Mouse (Mus musculus): ENCODE data around the gene Fgfr2. TPM values are rescaled to one million over a fixed set of nuclear protein-coding genes. Genes with fewer than 3 reads are reported as not detected.
A peak's percentile ranks its signal among the peaks of the same experiment; 100 is the strongest.

The Fgfr2 gene
- polyA plus RNA-seq, 1 experiment from 2014 or later, result 20.3 TPM

GRCm38 (mm10) chr7:130754790-130755189 lies 2368.4 kb downstream of the Fgfr2 start:
- Histone ChIP-seq H3K9ac (ENCODE audit: low read length) (no peak overlapping the region), H3K9me3 (replicated peaks; ENCODE audit: control insufficient read depth, low read length) (no peaks in the 10 kb centered on the region), H3K4me3 (ENCODE audit: low read length) (no peak overlapping the region), H3K27me3 (ENCODE audit: control insufficient read depth, insufficient read depth, low read length) (no peaks in the 10 kb centered on the region), H3K36me3 (ENCODE audit: control insufficient read depth, insufficient read depth) (peaks cover 36% of the 10 kb centered on the region), H3K27ac (ENCODE audit: low read length) (no peak overlapping the region), H3K4me2 (ENCODE audit: low read depth, low read length) (no peak overlapping the region), H3K4me1 (ENCODE audit: control insufficient read depth, insufficient read depth, low read length) (peaks cover 29% of the 10 kb centered on the region)
- ATAC-seq (replicated peaks; ENCODE audit: extremely low read depth, insufficient read depth, low FRiP score), result peak; percentile 69; the same call in 1 of the 2 replicates
- 75% methylated on average over 2 of the region's 2 CpGs for WGBS

DNA sequence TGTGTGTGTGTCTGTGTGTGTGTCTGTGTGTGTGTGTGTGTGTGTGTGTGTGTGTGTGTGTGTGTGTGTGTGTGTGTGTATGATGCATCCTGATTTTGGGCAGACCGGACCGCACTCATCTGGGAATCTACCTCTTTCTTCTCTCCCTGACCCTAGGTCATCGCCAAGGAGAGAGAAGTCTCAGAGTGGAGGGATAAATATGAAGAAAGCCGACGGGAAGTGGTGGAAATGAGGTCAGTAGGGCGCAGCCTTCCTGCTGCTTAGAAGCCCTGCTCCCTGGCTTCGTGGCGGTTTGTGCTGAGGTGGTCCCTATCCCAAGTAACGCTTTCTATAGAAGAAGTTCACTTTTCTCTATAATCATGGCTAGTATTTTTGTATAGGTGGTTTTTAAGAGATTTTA lies 2371.5 kb downstream of the Fgfr2 start:
- 79% methylated on average over 9 of the region's 9 CpGs for WGBS
- no peak for ATAC-seq (replicated peaks; ENCODE audit: extremely low read depth, insufficient read depth, low FRiP score)
- Histone ChIP-seq H3K9me3 (replicated peaks; ENCODE audit: control insufficient read depth, low read length) (no peaks in the 10 kb centered on the region), H3K4me1 (ENCODE audit: control insufficient read depth, insufficient read depth, low read length) (peaks cover 28% of the 10 kb centered on the region), H3K4me2 (ENCODE audit: low read depth, low read length) (no peak overlapping the region), H3K27me3 (ENCODE audit: control insufficient read depth, insufficient read depth, low read length) (no peaks in the 10 kb centered on the region), H3K36me3 (ENCODE audit: control insufficient read depth, insufficient read depth) (peaks cover 36% of the 10 kb centered on the region), H3K9ac (ENCODE audit: low read length) (no peak overlapping the region), H3K27ac (ENCODE audit: low read length) (no peak overlapping the region), H3K4me3 (ENCODE audit: low read length) (no peak overlapping the region)

DNA sequence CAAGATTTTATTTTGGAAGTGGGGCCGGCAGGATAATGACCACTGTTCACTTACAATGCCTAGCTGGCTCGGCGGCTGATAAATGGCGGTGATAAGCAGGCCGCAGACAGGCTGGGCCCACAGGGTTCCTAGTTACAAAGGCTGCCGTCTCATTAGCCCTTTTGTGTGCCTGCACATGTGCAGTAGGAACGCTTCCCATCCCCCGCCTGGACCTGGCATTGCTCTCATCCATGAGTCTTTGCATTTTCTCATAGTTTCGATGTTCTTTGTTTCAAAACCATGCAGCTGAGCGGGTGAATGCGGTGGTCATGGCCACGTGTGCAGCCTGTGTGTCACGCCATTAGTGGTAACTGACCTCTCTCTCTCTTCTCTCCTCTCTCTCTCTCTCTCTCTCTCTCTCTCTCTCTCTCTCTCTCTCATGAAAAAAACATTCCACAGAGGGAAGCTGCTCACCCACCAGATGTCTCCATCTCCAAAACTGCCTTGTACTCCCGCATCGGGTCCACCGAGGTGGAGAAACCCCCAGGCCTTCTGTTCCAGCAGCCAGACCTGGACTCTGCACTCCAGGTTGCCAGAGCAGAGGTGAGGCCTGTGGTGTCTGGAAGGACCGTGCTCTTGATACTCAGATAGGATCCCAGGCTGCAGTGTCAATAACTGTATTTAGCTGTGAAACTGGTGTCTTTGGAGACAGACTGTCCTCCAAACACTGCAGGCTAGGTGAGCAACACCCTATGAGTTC lies 2372.2 kb downstream of the Fgfr2 start:
- no peak overlapping the region for H3K4me3 ChIP-seq (ENCODE audit: low read length)
- 50% methylated on average over 17 of the region's 17 CpGs for WGBS
- no peaks in the 10 kb centered on the region for H3K27me3 ChIP-seq (ENCODE audit: control insufficient read depth, insufficient read depth, low read length)
- H3K9ac ChIP-seq (ENCODE audit: low read length), result no peak overlapping the region
- no peak overlapping the region for H3K4me2 ChIP-seq (ENCODE audit: low read depth, low read length)
- H3K4me1 ChIP-seq (ENCODE audit: control insufficient read depth, insufficient read depth, low read length), result peaks cover 20% of the 10 kb centered on the region
- ATAC-seq (replicated peaks; ENCODE audit: extremely low read depth, insufficient read depth, low FRiP score), result no peak
- H3K27ac ChIP-seq (ENCODE audit: low read length), result no peak overlapping the region
- no peaks in the 10 kb centered on the region for H3K9me3 ChIP-seq (replicated peaks; ENCODE audit: control insufficient read depth, low read length)
- H3K36me3 ChIP-seq (ENCODE audit: control insufficient read depth, insufficient read depth), result peaks cover 43% of the 10 kb centered on the region

DNA sequence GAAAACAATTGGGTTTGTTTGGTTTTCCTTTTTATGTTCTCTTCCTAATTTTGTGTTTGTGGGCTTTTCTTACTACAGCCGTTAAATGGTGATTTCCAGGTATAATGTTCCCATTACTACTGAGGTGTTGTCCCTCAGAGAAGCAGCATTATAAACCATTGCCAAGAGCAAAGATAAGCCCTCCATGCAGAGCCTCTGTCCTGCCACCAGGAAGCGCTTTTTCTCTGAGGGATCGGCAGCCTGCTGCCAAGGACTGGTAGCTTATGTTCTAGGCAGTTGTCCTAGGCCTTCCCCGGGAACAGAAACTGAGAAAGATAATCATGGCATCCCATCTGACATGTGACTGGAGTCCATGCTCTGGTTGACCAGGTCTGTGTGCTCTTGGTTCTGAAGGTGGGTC lies 2374.0 kb downstream of the Fgfr2 start:
- Histone ChIP-seq H3K27me3 (ENCODE audit: control insufficient read depth, insufficient read depth, low read length) (no peaks in the 10 kb centered on the region), H3K4me3 (ENCODE audit: low read length) (no peak overlapping the region), H3K9me3 (replicated peaks; ENCODE audit: control insufficient read depth, low read length) (no peaks in the 10 kb centered on the region), H3K36me3 (ENCODE audit: control insufficient read depth, insufficient read depth) (peaks cover 53% of the 10 kb centered on the region), H3K27ac (ENCODE audit: low read length) (no peak overlapping the region), H3K4me1 (ENCODE audit: control insufficient read depth, insufficient read depth, low read length) (peaks cover 10% of the 10 kb centered on the region), H3K9ac (ENCODE audit: low read length) (no peak overlapping the region), H3K4me2 (ENCODE audit: low read depth, low read length) (no peak overlapping the region)
- no peak for ATAC-seq (replicated peaks; ENCODE audit: extremely low read depth, insufficient read depth, low FRiP score)
- 71% methylated on average over 4 of the region's 4 CpGs for WGBS

DNA sequence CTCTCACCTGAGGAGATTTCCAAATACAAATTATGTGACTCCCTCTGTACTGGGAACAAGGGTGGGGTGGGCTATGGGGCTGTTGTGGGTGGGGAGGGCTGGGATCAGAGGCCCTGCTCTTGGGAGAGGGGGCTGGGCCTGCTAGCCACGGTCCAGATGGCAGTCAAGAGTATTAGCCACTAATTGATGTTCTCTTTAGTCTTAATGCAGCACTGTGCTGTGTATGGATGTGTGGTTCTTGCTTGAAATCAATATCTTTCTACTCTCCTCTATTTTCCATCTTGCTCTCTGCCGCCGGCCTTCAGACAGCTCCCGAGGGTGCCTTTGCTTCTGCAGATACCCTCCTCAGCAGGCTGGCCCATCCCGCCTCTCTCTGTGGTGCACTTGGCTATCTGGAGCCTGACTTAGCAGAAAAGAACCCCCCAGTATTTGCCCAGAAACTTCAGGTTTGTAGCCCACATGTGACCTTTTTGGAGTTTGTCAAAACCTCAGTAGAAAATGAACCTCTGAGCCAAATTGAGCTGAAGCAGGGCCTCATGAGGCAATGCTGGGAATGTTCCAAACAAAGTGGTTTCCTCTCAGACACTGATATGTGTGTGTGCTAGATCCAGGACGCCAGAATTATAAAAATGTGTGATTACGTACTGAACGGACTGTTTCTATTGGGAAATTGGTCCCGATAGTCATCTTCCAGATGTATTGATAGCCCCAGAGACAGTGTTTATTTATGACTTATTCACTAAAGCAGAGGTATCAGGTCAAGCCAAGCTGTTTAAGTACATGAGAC lies 2379.7 kb downstream of the Fgfr2 start:
- no peak overlapping the region for H3K4me2 ChIP-seq (ENCODE audit: low read depth, low read length)
- H3K9me3 ChIP-seq (replicated peaks; ENCODE audit: control insufficient read depth, low read length), result no peaks in the 10 kb centered on the region
- ATAC-seq (replicated peaks; ENCODE audit: extremely low read depth, insufficient read depth, low FRiP score), result no peak
- peaks cover 73% of the 10 kb centered on the region for H3K36me3 ChIP-seq (ENCODE audit: control insufficient read depth, insufficient read depth)
- H3K9ac ChIP-seq (ENCODE audit: low read length), result no peak overlapping the region
- 0 out of 2 replicates have a peak overlapping the region, but pooled peaks have one; percentile 20 for H3K27ac ChIP-seq (ENCODE audit: low read length)
- WGBS, result 67% methylated on average over 9 of the region's 9 CpGs
- H3K4me3 ChIP-seq (ENCODE audit: low read length), result no peak overlapping the region
- peaks cover 9% of the 10 kb centered on the region for H3K4me1 ChIP-seq (ENCODE audit: control insufficient read depth, insufficient read depth, low read length)
- no peaks in the 10 kb centered on the region for H3K27me3 ChIP-seq (ENCODE audit: control insufficient read depth, insufficient read depth, low read length)

DNA sequence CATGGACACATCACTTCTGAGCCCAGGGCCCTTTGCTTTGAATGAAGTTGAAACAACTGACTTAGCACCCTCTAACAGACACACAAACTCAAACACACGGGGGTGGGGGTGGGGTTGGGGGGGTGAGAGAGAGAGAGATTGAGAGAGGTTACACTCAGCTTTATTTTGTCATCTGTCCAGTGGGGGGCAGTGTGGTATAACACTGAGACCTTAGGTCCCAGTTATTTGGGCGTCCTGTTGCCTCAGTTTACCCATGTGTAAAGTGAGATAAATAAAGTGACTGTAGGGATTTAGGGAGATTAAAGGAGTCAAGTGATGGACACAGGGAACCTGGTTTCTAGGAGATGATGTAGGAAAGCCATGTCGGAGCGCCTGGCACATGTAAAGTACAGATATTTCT lies 2382.1 kb downstream of the Fgfr2 start:
- Histone ChIP-seq H3K4me1 (ENCODE audit: control insufficient read depth, insufficient read depth, low read length) (peaks cover 11% of the 10 kb centered on the region), H3K27ac (ENCODE audit: low read length) (no peak overlapping the region), H3K9me3 (replicated peaks; ENCODE audit: control insufficient read depth, low read length) (no peaks in the 10 kb centered on the region), H3K36me3 (ENCODE audit: control insufficient read depth, insufficient read depth) (peaks cover 73% of the 10 kb centered on the region), H3K9ac (ENCODE audit: low read length) (no peak overlapping the region), H3K4me2 (ENCODE audit: low read depth, low read length) (no peak overlapping the region), H3K4me3 (ENCODE audit: low read length) (no peak overlapping the region), H3K27me3 (ENCODE audit: control insufficient read depth, insufficient read depth, low read length) (no peaks in the 10 kb centered on the region)
- ATAC-seq (replicated peaks; ENCODE audit: extremely low read depth, insufficient read depth, low FRiP score), result no peak
- 73% methylated on average over 4 of the region's 4 CpGs for WGBS

DNA sequence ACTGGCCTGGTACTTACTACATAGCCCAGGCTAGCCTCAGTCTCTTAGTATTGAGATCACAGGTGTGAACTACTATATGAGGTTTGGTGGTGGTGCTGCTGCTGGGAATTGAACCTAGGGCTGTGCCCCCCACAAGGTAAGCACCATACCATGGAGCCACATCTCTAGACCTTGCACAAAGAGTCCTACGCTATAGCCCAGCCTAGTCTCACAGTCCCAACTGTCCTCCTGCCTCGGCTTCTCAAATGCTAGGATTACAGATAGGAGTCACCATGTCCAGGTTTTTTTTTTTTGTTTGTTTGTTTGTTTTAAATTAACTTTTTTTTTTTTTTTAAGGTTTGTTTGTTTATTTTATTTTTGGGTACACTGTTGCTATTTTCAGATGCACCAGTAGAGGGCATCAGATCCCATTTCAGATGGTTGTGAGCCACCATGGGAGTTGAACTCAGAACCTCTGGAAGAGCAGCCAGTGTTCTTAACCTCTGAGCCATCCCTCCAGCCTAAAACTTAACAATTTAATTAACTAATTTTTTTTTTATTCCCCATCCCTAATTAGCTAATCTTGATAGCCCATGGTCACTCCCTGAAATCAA lies 2388.9 kb downstream of the Fgfr2 start:
- Histone ChIP-seq H3K4me2 (ENCODE audit: low read depth, low read length) (no peak overlapping the region), H3K27ac (ENCODE audit: low read length) (no peak overlapping the region), H3K9ac (ENCODE audit: low read length) (no peak overlapping the region), H3K9me3 (replicated peaks; ENCODE audit: control insufficient read depth, low read length) (no peaks in the 10 kb centered on the region), H3K27me3 (ENCODE audit: control insufficient read depth, insufficient read depth, low read length) (no peaks in the 10 kb centered on the region), H3K4me1 (ENCODE audit: control insufficient read depth, insufficient read depth, low read length) (peaks cover 3% of the 10 kb centered on the region; the same call in 1 of the 2 replicates), H3K4me3 (ENCODE audit: low read length) (no peak overlapping the region), H3K36me3 (ENCODE audit: control insufficient read depth, insufficient read depth) (peaks cover 42% of the 10 kb centered on the region)
- no peak for ATAC-seq (replicated peaks; ENCODE audit: extremely low read depth, insufficient read depth, low FRiP score)
- 91% methylated on average over 2 of the region's 2 CpGs for WGBS

DNA sequence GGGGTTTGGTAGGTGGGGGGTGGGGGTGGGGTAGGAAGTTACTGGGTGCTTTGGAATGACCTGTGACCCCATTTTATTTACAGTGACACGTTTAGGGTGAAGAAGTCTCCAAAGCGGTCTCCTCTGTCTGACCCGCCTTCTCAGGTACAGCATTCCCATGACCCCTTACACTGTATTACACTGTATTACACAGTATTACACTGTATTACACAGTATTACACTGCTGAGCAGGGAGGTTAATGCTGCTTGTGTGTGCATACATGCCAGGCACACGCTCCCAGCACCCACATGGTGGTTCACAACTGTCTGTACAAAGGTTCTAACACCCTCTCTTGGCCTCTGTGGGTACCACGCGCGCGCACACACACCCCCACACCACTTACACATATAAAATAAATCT lies 2389.7 kb downstream of the Fgfr2 start:
- H3K27me3 ChIP-seq (ENCODE audit: control insufficient read depth, insufficient read depth, low read length), result no peaks in the 10 kb centered on the region
- no peak overlapping the region for H3K27ac ChIP-seq (ENCODE audit: low read length)
- no peak overlapping the region for H3K4me3 ChIP-seq (ENCODE audit: low read length)
- no peak overlapping the region for H3K4me2 ChIP-seq (ENCODE audit: low read depth, low read length)
- H3K9ac ChIP-seq (ENCODE audit: low read length), result no peak overlapping the region
- H3K4me1 ChIP-seq (ENCODE audit: control insufficient read depth, insufficient read depth, low read length), result peaks cover 2% of the 10 kb centered on the region; the same call in 1 of the 2 replicates
- WGBS, result 92% methylated on average over 8 of the region's 8 CpGs
- H3K36me3 ChIP-seq (ENCODE audit: control insufficient read depth, insufficient read depth), result peaks cover 43% of the 10 kb centered on the region
- no peaks in the 10 kb centered on the region for H3K9me3 ChIP-seq (replicated peaks; ENCODE audit: control insufficient read depth, low read length)
- ATAC-seq (replicated peaks; ENCODE audit: extremely low read depth, insufficient read depth, low FRiP score), result no peak

- no peak for ATAC-seq (replicated peaks; ENCODE audit: extremely low read depth, insufficient read depth, low FRiP score)
- H3K36me3 ChIP-seq (ENCODE audit: control insufficient read depth, insufficient read depth), result peaks cover 43% of the 10 kb centered on the region
- no peaks in the 10 kb centered on the region for H3K27me3 ChIP-seq (ENCODE audit: control insufficient read depth, insufficient read depth, low read length)
- H3K9me3 ChIP-seq (replicated peaks; ENCODE audit: control insufficient read depth, low read length), result no peaks in the 10 kb centered on the region
- no peak overlapping the region for H3K4me3 ChIP-seq (ENCODE audit: low read length)
- no peak overlapping the region for H3K9ac ChIP-seq (ENCODE audit: low read length)
- H3K4me1 ChIP-seq (ENCODE audit: control insufficient read depth, insufficient read depth, low read length), result no peaks in the 10 kb centered on the region; the same call in 1 of the 2 replicates
- no peak overlapping the region for H3K4me2 ChIP-seq (ENCODE audit: low read depth, low read length)
- H3K27ac ChIP-seq (ENCODE audit: low read length), result no peak overlapping the region
- 81% methylated on average over 6 of the region's 6 CpGs for WGBS
Measured at GRCm38 (mm10) chr7:130732908-130733307, 2390.2 kb downstream of the Fgfr2 start.
